Mouse (Mus musculus): Measurements from ENCODE around the gene Mpp2. TPM values are rescaled to one million over a fixed set of nuclear protein-coding genes. Genes with fewer than 3 reads are reported as not detected.

Mpp2 gene
- polyA plus RNA-seq, 1 experiment from 2014 or later: 36.4 TPM

DNA sequence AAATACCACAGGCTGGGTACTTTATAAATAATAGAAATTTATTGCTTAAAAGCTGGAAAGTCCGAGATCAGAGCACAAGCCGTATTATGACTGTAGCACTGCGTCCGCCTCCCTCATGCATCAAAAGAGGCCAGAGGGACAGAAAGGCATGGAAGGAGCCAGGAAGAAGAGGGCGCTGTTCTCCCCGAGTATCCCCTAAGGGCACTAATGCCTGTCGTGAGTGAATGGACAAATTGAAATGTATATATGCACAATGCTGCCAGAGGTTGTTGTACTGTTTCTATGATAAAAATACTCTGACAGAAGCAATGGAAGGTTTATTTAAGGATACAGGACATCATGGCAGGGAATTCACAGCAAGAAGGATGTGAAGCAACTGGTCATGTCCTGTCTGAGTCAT lies 58.3 kb downstream of the Mpp2 start:
- no peaks in the 10 kb centered on the region for H3K27me3 ChIP-seq (replicated peaks)
- H3K36me3 ChIP-seq (replicated peaks): no peaks in the 10 kb centered on the region
- no peak overlapping the region for H3K9ac ChIP-seq
- no peak for ATAC-seq (replicated peaks)
- H3K9me3 ChIP-seq: no peaks in the 10 kb centered on the region
- peaks cover 23% of the 10 kb centered on the region for H3K4me1 ChIP-seq
- H3K4me3 ChIP-seq: no peak overlapping the region
- H3K4me2 ChIP-seq: no peak overlapping the region
- 23% methylated on average over 7 of the region's 7 CpGs for WGBS
- no peak overlapping the region for H3K27ac ChIP-seq

DNA sequence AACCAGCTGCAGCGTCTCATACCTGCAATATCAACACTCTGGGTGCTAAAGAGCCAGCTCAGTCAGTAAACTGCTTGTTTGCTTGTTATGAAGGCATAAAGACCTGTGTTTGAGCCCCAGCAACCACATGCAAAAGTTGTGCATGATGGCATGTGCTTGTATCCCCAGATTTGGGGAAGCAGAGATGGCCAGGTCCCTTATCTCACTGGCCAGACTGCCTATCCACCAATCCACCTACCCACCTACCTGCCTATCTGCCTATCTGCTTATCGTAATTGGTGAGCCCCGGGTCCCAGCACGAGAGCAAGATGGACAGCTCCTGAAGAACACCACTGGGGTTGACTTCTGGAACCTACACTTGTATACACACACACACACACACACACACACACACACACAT lies 59.0 kb downstream of the Mpp2 start:
- H3K4me3 ChIP-seq: no peak overlapping the region
- H3K27ac ChIP-seq: no peak overlapping the region
- H3K27me3 ChIP-seq (replicated peaks): no peaks in the 10 kb centered on the region
- no peaks in the 10 kb centered on the region for H3K36me3 ChIP-seq (replicated peaks)
- H3K9me3 ChIP-seq: no peaks in the 10 kb centered on the region
- WGBS: 92% methylated on average over 4 of the region's 4 CpGs
- no peak overlapping the region for H3K9ac ChIP-seq
- H3K4me1 ChIP-seq: peaks cover 28% of the 10 kb centered on the region
- H3K4me2 ChIP-seq: no peak overlapping the region
- no peak for ATAC-seq (replicated peaks)

DNA sequence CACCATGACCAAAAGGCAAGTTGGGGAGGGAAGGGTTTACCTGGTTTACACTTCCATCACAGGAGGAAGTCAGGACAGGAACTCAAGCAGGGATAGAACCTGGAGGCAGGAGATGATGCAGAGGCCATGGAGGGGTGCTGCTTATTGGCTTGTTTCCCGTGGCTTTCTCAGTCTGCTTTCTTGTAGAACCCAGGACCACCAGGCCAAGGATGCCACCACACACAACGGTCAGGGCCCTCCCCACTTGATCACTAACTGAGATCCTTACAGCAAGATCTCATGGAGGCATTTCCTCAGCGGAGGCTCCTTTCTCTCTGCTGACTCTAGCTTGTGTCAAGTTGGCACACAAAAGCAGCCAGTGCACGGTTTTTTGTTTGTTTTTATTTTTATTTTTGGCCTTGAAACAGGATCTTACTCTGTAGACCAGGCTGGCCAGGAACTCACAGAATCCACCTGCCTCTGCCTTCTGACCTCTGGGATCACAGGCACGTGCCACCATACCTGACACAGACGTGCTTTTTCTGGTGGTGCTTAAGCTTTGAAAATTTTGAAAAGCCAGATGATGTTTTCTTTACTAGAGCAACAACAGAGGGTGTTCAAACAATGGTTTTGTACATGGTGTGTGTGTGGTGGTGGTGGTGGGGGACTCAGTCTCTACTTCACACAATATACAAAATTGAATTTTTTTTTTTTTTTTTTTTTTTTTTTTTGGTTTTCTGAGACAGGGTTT lies 60.1 kb downstream of the Mpp2 start, which contains the start of gene Mpp3:
Gene Mpp3 (minus strand): TSS at position 375 of the 730 bp plus-strand sequence.
- Histone ChIP-seq H3K9ac (peak within 1 kb of the TSS; percentile 75), H3K4me1 (peaks cover 31% of the 10 kb centered on the region), H3K9me3 (no peaks in the 10 kb centered on the region), H3K27ac (peak within 1 kb of the TSS; percentile 91), H3K27me3 (replicated peaks) (no peaks in the 10 kb centered on the region), H3K36me3 (replicated peaks) (no peaks in the 10 kb centered on the region), H3K4me2 (peak within 1 kb of the TSS; percentile 65), H3K4me3 (peak within 1 kb of the TSS; percentile 71)
- no peak for ATAC-seq (replicated peaks)
- WGBS: 76% methylated on average over 6 of the region's 6 CpGs

DNA sequence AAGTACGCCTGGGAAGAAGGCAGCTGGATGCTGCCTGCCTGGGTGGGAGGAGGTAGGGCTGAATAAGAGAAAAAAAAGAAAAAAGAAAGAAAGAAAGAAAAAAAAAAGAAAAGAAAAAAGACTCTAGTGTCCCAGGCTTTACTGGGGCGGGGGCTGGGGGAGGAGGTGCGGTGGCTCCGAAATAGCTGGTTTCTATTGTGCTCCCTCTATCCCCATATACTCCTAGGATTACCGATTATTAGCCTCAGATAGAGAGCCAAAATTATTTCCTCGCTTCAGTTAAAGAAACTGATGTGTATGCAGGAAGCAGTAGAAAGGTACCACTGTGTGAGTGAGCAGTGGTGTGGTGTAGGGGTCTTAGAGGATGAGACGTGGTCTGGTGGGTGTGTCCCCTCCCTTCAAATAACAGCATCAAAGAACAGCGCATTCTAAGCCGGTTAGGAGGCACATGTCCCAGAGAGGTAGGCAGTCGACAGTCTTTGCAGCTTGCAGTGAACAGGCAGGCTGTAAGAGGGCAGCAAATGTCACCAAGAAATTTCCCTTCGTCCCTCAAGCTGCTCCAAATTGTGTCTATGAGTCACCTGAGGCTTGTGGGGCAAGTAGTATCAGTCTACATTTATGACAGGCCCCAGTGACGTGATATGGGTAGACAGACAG lies 60.8 kb downstream of the Mpp2 start:
- H3K4me1 ChIP-seq: peaks cover 31% of the 10 kb centered on the region
- peak; percentile 65 for ATAC-seq (replicated peaks)

DNA sequence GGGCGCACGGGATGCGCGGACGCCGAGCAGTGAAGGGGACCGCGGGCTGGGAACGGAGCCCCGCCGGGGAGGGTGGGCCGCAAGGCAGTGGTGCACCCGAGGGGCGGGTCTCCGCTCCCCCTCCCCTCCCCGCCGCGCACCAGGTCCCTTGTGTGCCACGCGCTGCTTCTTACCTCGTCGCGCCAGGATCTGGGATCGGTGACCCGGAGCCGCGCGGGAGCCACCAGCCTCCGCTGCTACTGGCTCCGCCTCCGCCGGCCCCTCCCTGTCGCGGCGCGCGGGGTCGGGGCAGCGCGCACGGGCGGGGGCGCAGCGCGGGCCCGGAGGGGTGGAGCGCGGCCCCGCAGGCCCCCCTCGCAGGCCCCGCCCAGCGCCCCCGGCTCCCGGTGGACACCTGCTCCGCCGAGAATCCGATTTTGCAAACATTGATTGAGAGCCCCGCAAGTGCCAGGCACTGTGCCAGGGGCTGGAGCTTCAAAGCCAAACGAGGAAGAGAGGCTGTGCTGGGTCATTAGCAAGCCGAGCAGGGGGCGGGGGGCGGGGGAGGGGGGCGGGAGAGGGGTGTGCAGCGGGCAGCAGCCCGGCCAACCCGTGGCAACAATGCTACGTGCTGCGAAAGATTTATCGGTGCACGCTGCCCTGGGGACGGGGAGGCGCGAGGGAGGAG lies 61.5 kb downstream of the Mpp2 start:
- ATAC-seq (replicated peaks): peak; percentile 90
- H3K27me3 ChIP-seq (replicated peaks): no peaks in the 10 kb centered on the region

More for the DNA sequence above, 60.8 kb downstream of the Mpp2 start:
- H3K4me3 ChIP-seq: peak overlapping the region; percentile 71
- H3K9me3 ChIP-seq: no peaks in the 10 kb centered on the region
- H3K36me3 ChIP-seq (replicated peaks): no peaks in the 10 kb centered on the region
- H3K27ac ChIP-seq: peak overlapping the region; percentile 91
- H3K9ac ChIP-seq: peak overlapping the region; percentile 75
- H3K4me2 ChIP-seq: peak overlapping the region; percentile 65
- no peaks in the 10 kb centered on the region for H3K27me3 ChIP-seq (replicated peaks)
- 2% methylated on average over 12 of the region's 12 CpGs for WGBS

DNA sequence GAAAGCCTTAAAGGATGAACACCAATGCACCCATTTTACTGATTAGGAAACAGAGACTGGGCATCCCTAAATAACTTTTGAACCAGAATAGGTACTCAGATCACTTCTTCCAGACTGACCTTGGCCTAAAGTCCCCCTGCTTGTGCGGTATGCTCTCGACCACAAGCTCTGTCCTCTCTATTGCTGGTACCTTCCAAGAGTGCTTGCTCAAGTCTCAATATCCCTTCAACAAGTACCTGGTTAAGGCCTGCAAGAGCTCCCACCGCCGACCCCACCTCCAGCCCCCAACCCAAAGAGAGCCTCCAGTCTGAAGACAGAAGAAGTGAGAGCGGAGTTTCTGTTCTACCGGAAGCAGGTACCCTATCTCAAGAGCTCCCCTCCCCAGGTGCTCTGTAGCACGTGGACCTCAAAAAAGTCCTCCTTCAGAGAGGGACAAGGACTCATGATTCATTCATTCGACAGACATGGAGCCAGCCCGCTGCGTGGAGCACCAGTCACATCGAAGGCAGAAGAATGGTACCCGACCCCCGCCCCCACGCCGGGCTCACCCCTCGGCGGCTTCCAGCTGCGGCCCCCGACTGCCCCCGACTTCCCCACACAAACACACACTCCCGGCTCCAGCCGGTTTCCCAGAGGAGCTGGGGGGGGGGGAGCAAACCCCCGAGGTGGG lies 62.2 kb downstream of the Mpp2 start:
- Histone ChIP-seq H3K4me3 (peak overlapping the region; percentile 71), H3K4me2 (peak overlapping the region; percentile 65), H3K4me1 (peaks cover 31% of the 10 kb centered on the region), H3K9ac (peak overlapping the region; percentile 75), H3K36me3 (replicated peaks) (peaks cover 4% of the 10 kb centered on the region; the same call in 1 of the 2 replicates), H3K27ac (peak overlapping the region; percentile 91), H3K27me3 (replicated peaks) (no peaks in the 10 kb centered on the region), H3K9me3 (no peaks in the 10 kb centered on the region)
- peak; percentile 46 for ATAC-seq (replicated peaks)
- WGBS: 2% methylated on average over 23 of the region's 23 CpGs

More for the DNA sequence above, 61.5 kb downstream of the Mpp2 start:
- peak overlapping the region; percentile 71 for H3K4me3 ChIP-seq
- H3K4me1 ChIP-seq: peaks cover 31% of the 10 kb centered on the region
- peak overlapping the region; percentile 65 for H3K4me2 ChIP-seq
- H3K9me3 ChIP-seq: no peaks in the 10 kb centered on the region
- H3K9ac ChIP-seq: peak overlapping the region; percentile 75
- WGBS: under 1% methylated on average over 46 of the region's 73 CpGs
- H3K27ac ChIP-seq: peak overlapping the region; percentile 91
- H3K36me3 ChIP-seq (replicated peaks): no peaks in the 10 kb centered on the region; the same call in 1 of the 2 replicates

DNA sequence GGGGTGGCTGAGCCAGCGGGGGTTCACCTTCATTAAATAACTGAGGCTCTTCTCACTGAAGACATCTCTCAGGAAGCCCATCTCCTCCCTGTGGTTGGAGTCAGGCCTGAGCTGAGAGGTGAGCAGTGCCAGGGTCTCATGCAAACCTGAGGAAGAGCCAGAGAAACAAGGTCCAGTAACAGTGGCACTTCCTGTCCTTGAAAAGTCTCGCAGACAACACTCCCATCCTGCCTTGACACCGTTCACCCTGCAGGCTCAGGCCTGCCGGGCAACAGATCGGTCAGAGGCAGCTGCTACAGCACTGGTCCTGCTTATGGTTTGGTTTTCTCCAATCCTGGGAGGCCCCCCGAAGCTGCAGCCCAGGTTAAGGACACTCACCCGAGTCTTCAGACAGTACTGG lies 63.0 kb downstream of the Mpp2 start:
- Histone ChIP-seq H3K27ac (no peak overlapping the region), H3K4me3 (peak overlapping the region; percentile 71), H3K27me3 (replicated peaks) (no peaks in the 10 kb centered on the region), H3K9me3 (no peaks in the 10 kb centered on the region), H3K9ac (no peak overlapping the region), H3K36me3 (replicated peaks) (peaks cover 4% of the 10 kb centered on the region; the same call in 1 of the 2 replicates), H3K4me2 (peak overlapping the region; percentile 65), H3K4me1 (peaks cover 31% of the 10 kb centered on the region)
- ATAC-seq (replicated peaks): no peak
- WGBS: 33% methylated on average over 7 of the region's 7 CpGs

DNA sequence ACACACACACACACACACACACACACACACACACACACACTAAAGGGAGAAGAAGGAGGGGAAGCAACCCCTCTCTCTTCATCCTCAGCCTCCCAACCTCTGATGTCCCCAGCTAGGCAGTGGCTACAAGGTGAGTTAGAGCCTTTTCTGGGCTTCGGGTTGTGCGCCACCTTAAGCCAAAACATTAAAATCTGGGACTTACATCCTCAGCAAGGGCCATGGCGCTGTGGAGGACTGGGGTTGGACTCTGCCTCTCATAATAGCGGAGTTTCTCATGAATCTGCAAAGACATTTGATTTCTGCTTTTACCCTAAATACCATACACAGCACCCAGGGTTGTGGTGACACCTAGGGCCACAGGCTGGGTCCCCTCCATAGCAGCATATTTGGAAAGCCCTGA lies 63.4 kb downstream of the Mpp2 start:
- H3K9me3 ChIP-seq: no peaks in the 10 kb centered on the region
- H3K4me2 ChIP-seq: peak overlapping the region; percentile 65
- peaks cover 31% of the 10 kb centered on the region for H3K4me1 ChIP-seq
- H3K36me3 ChIP-seq (replicated peaks): peaks cover 4% of the 10 kb centered on the region; the same call in 1 of the 2 replicates
- H3K27me3 ChIP-seq (replicated peaks): no peaks in the 10 kb centered on the region
- H3K27ac ChIP-seq: no peak overlapping the region
- no peak for ATAC-seq (replicated peaks)
- H3K9ac ChIP-seq: peak overlapping the region; percentile 6; the same call in 1 of the 2 replicates
- H3K4me3 ChIP-seq: no peak overlapping the region
- WGBS: 82% methylated on average over 4 of the region's 4 CpGs

DNA sequence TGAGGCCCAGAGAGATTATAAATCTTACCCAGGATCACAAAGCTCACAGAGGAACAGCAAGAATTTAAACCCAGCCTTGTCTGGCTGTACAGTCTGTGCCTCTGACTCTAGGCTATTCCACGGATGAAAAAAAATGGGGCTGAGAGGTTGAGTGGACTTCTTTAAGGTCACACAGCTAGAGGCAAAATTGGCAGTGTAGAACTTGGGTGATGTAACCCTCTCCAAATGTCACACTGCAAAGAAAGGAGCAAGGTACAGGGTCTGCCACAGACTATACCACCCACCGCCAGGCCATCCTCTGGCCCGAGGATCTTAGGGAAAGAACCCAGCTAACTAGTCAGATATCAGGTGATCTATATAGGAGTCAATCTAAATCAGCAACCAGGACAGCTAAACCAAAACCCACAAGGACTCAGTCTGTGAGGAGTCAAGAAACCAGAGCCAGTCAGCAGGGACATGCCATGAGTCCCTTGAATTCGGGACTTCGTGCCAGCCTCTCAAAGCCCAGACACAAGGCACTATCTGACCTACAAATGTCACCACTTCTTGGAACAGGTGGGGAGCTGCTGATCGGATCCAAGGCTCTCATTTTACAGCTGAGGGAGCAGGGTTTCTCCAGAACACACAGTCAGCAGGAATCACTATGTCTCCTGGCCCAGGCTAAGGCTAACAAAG lies 64.1 kb downstream of the Mpp2 start:
- Histone ChIP-seq H3K9ac (no peak overlapping the region), H3K27ac (no peak overlapping the region), H3K4me2 (peak overlapping the region; percentile 65; the same call in 1 of the 2 replicates), H3K9me3 (no peaks in the 10 kb centered on the region), H3K4me3 (no peak overlapping the region), H3K27me3 (replicated peaks) (no peaks in the 10 kb centered on the region), H3K36me3 (replicated peaks) (peaks cover 4% of the 10 kb centered on the region; the same call in 1 of the 2 replicates), H3K4me1 (peaks cover 31% of the 10 kb centered on the region)
- no peak for ATAC-seq (replicated peaks)
- WGBS: 80% methylated on average over 6 of the region's 6 CpGs

DNA sequence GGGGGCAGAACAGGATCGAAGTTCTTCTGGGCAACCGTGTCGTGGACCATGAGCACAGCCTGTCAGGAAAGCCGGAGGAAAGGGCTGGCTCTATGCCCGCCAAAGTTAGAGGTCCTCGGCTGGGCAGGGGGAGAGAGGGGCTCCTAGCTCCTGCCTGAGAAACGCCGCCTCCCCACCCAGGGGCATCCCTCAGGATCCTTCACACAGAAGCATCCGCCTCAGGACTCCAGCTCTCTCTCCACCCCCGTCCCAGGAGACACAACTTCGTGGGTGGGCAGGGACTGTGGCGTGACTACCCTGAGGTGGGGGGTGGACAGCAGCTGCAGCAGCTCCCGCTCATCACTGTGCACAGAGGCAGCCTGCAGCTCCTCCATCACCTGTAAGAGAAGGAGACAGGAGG lies 64.9 kb downstream of the Mpp2 start:
- Histone ChIP-seq H3K36me3 (replicated peaks) (peaks cover 7% of the 10 kb centered on the region; the same call in 1 of the 2 replicates), H3K4me2 (no peak overlapping the region), H3K27me3 (replicated peaks) (no peaks in the 10 kb centered on the region), H3K4me1 (peaks cover 31% of the 10 kb centered on the region), H3K9me3 (no peaks in the 10 kb centered on the region), H3K4me3 (no peak overlapping the region), H3K27ac (no peak overlapping the region), H3K9ac (no peak overlapping the region)
- no peak for ATAC-seq (replicated peaks)
- 81% methylated on average over 13 of the region's 13 CpGs for WGBS

DNA sequence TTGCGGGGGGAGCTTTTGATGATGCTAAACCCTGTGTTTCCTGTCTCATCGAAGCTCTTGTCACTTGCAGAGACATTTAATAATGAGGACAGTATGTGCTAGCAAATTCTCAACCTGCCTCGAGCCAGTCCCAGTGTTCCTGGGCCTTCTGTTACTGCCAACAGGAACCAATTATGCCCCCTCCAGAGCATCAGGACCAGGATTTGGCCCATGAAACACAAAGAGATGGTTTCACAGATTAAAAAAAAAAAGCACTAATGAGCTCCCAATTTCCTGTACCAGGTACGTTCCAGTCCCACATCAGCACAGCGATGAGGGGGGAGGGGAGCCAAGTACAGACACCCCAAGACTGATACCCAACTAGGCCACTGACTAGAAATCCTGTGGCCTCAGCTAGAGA lies 67.1 kb downstream of the Mpp2 start:
- Histone ChIP-seq H3K4me3 (no peak overlapping the region), H3K36me3 (replicated peaks) (peaks cover 13% of the 10 kb centered on the region; the same call in 1 of the 2 replicates), H3K9me3 (no peaks in the 10 kb centered on the region), H3K9ac (no peak overlapping the region), H3K27me3 (replicated peaks) (no peaks in the 10 kb centered on the region), H3K27ac (no peak overlapping the region), H3K4me1 (peaks cover 19% of the 10 kb centered on the region), H3K4me2 (no peak overlapping the region)
- no peak for ATAC-seq (replicated peaks)
- 81% methylated on average over 5 of the region's 5 CpGs for WGBS
